Mouse (Mus musculus) monocyte, adult 59 days (primary cell): ENCODE results near the gene Olfr813. TPM values are rescaled to one million over a fixed set of nuclear protein-coding genes. Genes with fewer than 3 reads are reported as not detected.

Experiments used
- total RNA-seq, 2 experiments: library from RNA; stranded (reverse); gene quantifications; one replicate each; pipeline ENCODE4 v1.2.4; 2023

Gene Olfr813
- not detected for total RNA-seq

GRCm38 (mm10) chr10:129855067-129855466 is at the start of gene Olfr813:
Gene Olfr813, plus strand, starts transcription at chr10:129855367.

DNA sequence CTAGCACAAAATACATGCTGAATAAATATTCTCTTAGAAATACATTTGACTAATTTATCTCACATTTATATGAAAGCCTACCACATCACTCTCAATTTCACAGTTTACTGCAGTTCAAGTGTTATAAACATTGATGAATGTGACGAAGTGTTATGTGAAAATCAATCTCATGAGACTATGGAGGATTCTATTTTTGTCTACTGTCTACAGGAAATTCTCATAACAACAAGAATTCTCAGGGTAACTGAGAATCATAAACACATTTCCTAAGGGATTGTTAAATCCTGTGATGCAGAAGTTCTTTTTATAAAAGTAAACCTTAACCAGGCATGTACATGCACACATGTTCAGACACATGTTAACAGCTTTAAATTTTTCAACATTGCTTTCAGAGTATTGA is 9.2 kb upstream of the Olfr813 start, which contains the start of gene Olfr812:
Gene Olfr812, minus strand, starts transcription at position 101 of the 400 bp plus-strand sequence.

DNA sequence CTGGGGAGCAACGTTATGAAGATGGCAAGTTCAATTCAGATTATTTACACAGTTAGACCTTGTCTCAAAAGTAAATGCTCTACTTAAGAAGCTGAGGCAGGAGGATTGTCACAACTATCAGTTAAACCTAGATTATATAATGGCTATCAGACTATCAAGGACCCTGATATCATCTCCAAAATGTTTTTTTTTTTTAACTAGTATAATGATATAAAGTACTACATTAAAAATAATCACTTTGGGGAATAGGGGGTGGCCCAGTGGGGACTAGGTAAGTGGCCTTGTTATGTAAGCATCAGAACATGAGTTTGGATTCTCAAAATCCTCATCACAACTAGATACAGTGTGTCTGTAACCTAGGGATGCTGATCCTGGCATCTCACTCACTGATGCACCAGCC is 24.6 kb downstream of the Olfr813 start, which contains the start of gene Olfr814:
Gene Olfr814, minus strand, starts transcription at position 101 of the 400 bp plus-strand sequence.

DNA sequence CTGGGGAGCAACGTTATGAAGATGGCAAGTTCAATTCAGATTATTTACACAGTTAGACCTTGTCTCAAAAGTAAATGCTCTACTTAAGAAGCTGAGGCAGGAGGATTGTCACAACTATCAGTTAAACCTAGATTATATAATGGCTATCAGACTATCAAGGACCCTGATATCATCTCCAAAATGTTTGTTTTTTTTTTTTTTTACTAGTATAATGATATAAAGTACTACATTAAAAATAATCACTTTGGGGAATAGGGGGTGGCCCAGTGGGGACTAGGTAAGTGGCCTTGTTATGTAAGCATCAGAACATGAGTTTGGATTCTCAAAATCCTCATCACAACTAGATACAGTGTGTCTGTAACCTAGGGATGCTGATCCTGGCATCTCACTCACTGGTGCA is 50.6 kb downstream of the Olfr813 start, which contains the start of gene Olfr815:
Gene Olfr815, minus strand, starts transcription at position 101 of the 400 bp plus-strand sequence.

Other genes starting within 250 kb of the Olfr813 start
- not detected for gene Olfr796, start 242.8 kb upstream of the Olfr813 start, total RNA-seq
- not detected for gene Olfr798, start 227.4 kb upstream of the Olfr813 start, total RNA-seq
- not detected for gene Olfr799, start 217.9 kb upstream of the Olfr813 start, total RNA-seq
- gene Olfr800, start 197.7 kb upstream of the Olfr813 start, total RNA-seq = not detected
- not detected for gene Olfr801, start 181.5 kb upstream of the Olfr813 start, total RNA-seq
- gene Olfr802, start 167.2 kb upstream of the Olfr813 start, total RNA-seq = not detected
- not detected for gene Olfr803, start 161.1 kb upstream of the Olfr813 start, total RNA-seq
- gene Olfr804, start 152.2 kb upstream of the Olfr813 start, total RNA-seq = not detected
- not detected for gene Olfr805, start 126.0 kb upstream of the Olfr813 start, total RNA-seq
- not detected for gene Olfr806, start 113.4 kb upstream of the Olfr813 start, total RNA-seq
- gene Olfr807, start 97.6 kb upstream of the Olfr813 start, total RNA-seq = not detected
- not detected for gene Olfr808, start 89.9 kb upstream of the Olfr813 start, total RNA-seq
- not detected for gene Olfr809, start 80.7 kb upstream of the Olfr813 start, total RNA-seq
- not detected for gene Olfr810, start 60.5 kb upstream of the Olfr813 start, total RNA-seq
- not detected for gene Olfr811, start 51.0 kb upstream of the Olfr813 start, total RNA-seq
- gene Olfr812, start 9.3 kb upstream of the Olfr813 start, total RNA-seq = not detected
- not detected for gene Olfr814, start 24.5 kb downstream of the Olfr813 start, total RNA-seq
- not detected for gene Olfr815, start 50.5 kb downstream of the Olfr813 start, total RNA-seq
- gene Olfr816, start 60.2 kb downstream of the Olfr813 start, total RNA-seq = not detected
- not detected for gene Olfr818, start 93.7 kb downstream of the Olfr813 start, total RNA-seq
- not detected for gene Olfr819, start 111.9 kb downstream of the Olfr813 start, total RNA-seq
- not detected for gene Olfr247, start 120.8 kb downstream of the Olfr813 start, total RNA-seq
- gene Gm10310, start 129.7 kb downstream of the Olfr813 start, total RNA-seq = not detected
- not detected for gene Olfr820, start 157.3 kb downstream of the Olfr813 start, total RNA-seq
- gene Olfr821, start 175.0 kb downstream of the Olfr813 start, total RNA-seq = not detected
- not detected for gene Olfr822, start 215.8 kb downstream of the Olfr813 start, total RNA-seq